Mouse (Mus musculus): Measurements from ENCODE around the gene Stx4a. TPM values are rescaled to one million over a fixed set of nuclear protein-coding genes. Genes with fewer than 3 reads are reported as not detected.
"Not testable (repeated sequence)": the region's sequence is repeated elsewhere in the genome, so short reads cannot be mapped to it uniquely, and the experiment has no call there.

Stx4a gene
- polyA plus RNA-seq (2015; fragmentation: Nextera tagmentation; extraction: Ambion mirVana): 18.3 and 19.7 TPM in 2 replicates

DNA sequence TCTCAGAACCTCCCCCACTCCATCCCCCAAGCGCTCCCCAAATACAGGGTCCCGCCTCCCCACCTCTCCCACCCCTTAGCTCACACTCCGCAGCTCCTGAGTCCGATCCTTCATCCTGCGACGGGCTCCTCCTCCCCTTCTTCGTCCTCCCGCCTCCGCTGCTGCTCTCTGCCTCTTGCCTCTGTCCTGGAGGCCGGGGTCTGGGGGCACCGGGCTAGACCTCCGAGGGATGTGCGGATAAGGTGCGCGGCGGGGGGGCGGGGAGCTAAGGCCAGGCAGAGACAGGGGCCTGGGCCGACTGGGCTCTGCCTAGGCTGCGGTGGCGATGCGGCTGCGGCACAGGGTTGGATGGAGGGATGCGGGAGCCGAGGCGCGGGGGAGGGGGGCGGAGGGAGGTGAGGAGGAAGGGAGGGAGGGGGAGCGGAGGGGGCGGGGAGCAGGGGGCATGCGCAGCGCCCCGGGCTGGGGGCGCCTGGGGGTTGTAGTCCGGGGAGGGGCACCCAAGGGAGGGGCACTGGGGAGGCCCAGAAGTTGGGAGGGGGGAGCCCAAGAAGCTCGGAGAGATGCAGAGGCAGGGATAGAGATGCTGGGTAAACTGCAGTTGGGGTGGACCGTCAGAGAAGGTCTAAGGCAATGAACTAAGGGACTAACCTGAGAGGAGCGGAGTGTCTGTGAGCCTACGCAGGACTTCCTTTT, at the start of gene Stx4a, which contains the start of gene Stx1b:
Gene Stx4a (plus strand): TSS at position 119 of the 696 bp plus-strand sequence.
Gene Stx1b (minus strand): TSS at position 374 of the 696 bp plus-strand sequence.
- H3K4me3 ChIP-seq (ENCODE audit: low read depth, low read length): peak within 1 kb of the TSS; percentile 85
- H3K27ac ChIP-seq (ENCODE audit: low read length): peak within 1 kb of the TSS; percentile 91
- H3K9ac ChIP-seq (ENCODE audit: low read depth, low read length): peak within 1 kb of the TSS; percentile 98
- peak; percentile 91 for ATAC-seq
- peaks cover 26% of the 10 kb centered on the region for H3K4me1 ChIP-seq (ENCODE audit: control insufficient read depth, insufficient read depth, low read length)
- peak within 1 kb of the TSS; percentile 89 for H3K4me2 ChIP-seq (ENCODE audit: low read length)
- H3K9me3 ChIP-seq (replicated peaks; ENCODE audit: control insufficient read depth, low read length, poor library complexity, severe bottlenecking): no peaks in the 10 kb centered on the region
- WGBS: 3% methylated on average over 32 of the region's 38 CpGs
- H3K27me3 ChIP-seq (ENCODE audit: control insufficient read depth, insufficient read depth, low read depth, low read length): no peaks in the 10 kb centered on the region
- no peaks in the 10 kb centered on the region for H3K36me3 ChIP-seq (ENCODE audit: control insufficient read depth, insufficient read depth, low read length)

DNA sequence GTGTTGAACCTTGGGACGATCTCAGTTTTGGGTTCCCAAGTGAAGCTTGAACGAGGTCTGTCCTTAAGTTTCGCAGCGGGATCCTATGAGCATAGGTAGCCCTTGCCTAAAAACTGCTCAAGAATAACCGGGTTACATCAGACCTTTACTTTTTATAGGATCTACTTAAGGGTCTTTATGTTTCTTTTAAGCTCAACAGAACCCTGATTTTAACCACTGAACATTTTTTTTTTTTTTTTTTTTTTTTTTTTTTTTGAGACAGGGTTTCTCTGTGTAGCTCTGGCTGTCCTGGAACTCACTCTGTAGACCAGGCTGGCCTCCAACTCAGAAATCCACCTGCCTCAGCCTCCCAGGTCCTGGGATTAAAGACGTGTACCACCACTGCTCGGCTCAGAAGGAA, 48.3 kb upstream of the Stx4a start:
- not testable (repeated sequence) for H3K9me3 ChIP-seq (replicated peaks; ENCODE audit: control insufficient read depth, low read length, poor library complexity, severe bottlenecking); H3K36me3 ChIP-seq (ENCODE audit: control insufficient read depth, insufficient read depth, low read length); H3K27me3 ChIP-seq (ENCODE audit: control insufficient read depth, insufficient read depth, low read depth, low read length); ATAC-seq; H3K4me1 ChIP-seq (ENCODE audit: control insufficient read depth, insufficient read depth, low read length)
- 73% methylated on average over 7 of the region's 7 CpGs for WGBS
- peak overlapping the region; percentile 91 for H3K9ac ChIP-seq (ENCODE audit: low read depth, low read length)
- peak overlapping the region; percentile 98 for H3K27ac ChIP-seq (ENCODE audit: low read length)
- H3K4me3 ChIP-seq (ENCODE audit: low read depth, low read length): peak overlapping the region; percentile 86
- peak overlapping the region; percentile 63 for H3K4me2 ChIP-seq (ENCODE audit: low read length)

DNA sequence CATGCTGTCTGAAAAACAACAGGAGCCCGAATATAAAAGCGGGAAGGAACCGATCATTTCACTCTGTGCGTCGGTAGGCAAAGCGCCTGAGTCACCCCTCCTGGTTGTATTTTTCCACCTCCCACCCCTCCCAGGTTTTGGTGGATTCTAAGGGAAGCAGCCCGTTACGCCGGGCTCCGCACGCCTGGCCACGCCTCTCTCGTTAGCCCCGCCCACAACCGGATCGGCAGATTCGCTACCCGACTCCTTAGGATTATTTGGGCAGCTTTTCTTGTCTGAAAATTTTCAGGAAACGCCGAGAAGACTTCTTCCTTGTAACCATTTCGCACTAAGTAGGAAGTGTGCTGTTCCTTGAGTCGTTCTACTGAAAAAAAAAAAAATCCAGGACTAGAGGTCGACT, 47.7 kb upstream of the Stx4a start, which contains the start of gene Setd1a:
Gene Setd1a (plus strand): TSS at position 245 of the 400 bp plus-strand sequence.
- Histone ChIP-seq H3K9ac (ENCODE audit: low read depth, low read length) (peak within 1 kb of the TSS; percentile 91), H3K4me2 (ENCODE audit: low read length) (peak within 1 kb of the TSS; percentile 92), H3K36me3 (ENCODE audit: control insufficient read depth, insufficient read depth, low read length) (peaks cover 8% of the 10 kb centered on the region), H3K27ac (ENCODE audit: low read length) (peak within 1 kb of the TSS; percentile 98), H3K9me3 (replicated peaks; ENCODE audit: control insufficient read depth, low read length, poor library complexity, severe bottlenecking) (no peaks in the 10 kb centered on the region), H3K4me3 (ENCODE audit: low read depth, low read length) (peak within 1 kb of the TSS; percentile 86), H3K27me3 (ENCODE audit: control insufficient read depth, insufficient read depth, low read depth, low read length) (no peaks in the 10 kb centered on the region), H3K4me1 (ENCODE audit: control insufficient read depth, insufficient read depth, low read length) (peaks cover 10% of the 10 kb centered on the region)
- 0% methylated on average over 23 of the region's 23 CpGs for WGBS
- ATAC-seq: peak; percentile 67

DNA sequence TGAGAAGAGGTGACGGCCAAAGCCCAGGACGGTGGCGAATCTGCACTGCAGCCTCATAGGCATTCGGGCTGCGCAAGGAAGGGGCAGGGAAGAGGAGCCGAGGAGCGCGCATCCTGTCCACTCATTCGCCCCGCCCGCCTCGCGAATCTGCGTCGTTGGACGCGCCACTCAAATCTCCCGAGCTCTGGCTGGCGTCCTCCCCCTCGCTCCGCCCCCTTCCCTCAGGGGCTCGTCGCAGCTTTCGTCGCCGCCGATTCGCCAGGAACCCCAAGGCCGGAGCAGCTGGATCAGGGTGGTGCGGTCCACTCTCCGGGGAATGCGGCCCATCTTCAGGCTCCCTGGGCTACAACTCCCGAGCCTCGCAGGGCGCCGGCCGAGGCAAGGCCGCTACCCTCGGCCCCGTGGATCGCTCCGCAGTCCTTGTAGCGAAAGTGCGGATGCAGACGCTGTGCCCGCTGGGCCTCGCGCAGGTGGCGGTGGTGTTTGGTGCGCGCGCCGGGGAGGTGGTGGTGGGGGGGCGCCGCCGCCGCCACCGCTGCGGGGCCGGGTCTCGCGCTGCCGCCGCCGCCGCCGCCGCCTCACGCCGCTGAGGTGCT, 47.1 kb upstream of the Stx4a start:
- peak overlapping the region; percentile 91 for H3K9ac ChIP-seq (ENCODE audit: low read depth, low read length)
- peak overlapping the region; percentile 98 for H3K27ac ChIP-seq (ENCODE audit: low read length)
- under 1% methylated on average over 56 of the region's 70 CpGs for WGBS
- H3K4me3 ChIP-seq (ENCODE audit: low read depth, low read length): peak overlapping the region; percentile 86
- H3K36me3 ChIP-seq (ENCODE audit: control insufficient read depth, insufficient read depth, low read length): peaks cover 12% of the 10 kb centered on the region
- no peaks in the 10 kb centered on the region for H3K27me3 ChIP-seq (ENCODE audit: control insufficient read depth, insufficient read depth, low read depth, low read length)
- no peaks in the 10 kb centered on the region for H3K9me3 ChIP-seq (replicated peaks; ENCODE audit: control insufficient read depth, low read length, poor library complexity, severe bottlenecking)
- peaks cover 10% of the 10 kb centered on the region for H3K4me1 ChIP-seq (ENCODE audit: control insufficient read depth, insufficient read depth, low read length)
- peak overlapping the region; percentile 63 for H3K4me2 ChIP-seq (ENCODE audit: low read length)
- peak; percentile 93 for ATAC-seq

DNA sequence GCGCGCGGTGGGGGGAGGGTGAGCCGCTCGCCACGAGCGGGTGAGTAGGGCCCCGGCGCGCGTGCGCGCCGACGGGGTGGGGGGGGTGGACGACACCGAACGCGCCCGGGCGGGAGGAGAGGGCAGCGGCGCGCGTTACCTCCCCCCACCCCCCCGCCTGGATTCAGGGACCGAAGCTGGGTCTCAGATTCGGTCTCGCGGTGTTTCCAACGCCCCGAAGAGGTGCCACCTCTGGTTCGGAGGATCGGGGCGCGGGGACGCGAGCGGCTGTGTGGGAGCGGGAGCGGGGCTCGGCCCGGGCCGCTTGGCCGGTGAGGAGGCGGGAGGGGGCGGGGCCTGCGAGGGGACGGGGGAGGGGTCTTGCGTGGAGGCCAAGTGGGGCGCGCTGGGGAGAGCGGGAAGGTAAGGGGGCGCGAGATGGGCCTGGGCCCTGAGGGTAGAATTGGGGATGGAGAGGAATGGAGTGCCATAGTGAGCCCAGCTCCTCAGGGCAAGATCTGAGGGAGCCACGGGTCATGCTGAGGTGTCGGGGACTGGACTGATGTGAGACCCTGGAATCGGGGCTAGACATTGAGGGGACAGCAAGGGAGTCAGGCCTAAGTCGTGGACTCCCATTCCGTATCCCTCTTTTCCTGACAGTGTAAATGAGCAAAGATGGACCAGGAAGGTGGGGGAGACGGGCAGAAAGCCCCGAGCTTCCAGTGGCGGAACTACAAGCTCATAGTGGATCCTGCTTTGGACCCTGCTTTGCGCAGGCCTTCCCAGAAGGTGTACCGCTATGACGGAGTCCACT, 46.4 kb upstream of the Stx4a start:
- ATAC-seq: peak; percentile 33; the same call in 1 of the 2 replicates
- peak overlapping the region; percentile 91 for H3K9ac ChIP-seq (ENCODE audit: low read depth, low read length)
- H3K4me1 ChIP-seq (ENCODE audit: control insufficient read depth, insufficient read depth, low read length): peaks cover 10% of the 10 kb centered on the region
- H3K4me3 ChIP-seq (ENCODE audit: low read depth, low read length): peak overlapping the region; percentile 86
- H3K27ac ChIP-seq (ENCODE audit: low read length): peak overlapping the region; percentile 98
- peak overlapping the region; percentile 92 for H3K4me2 ChIP-seq (ENCODE audit: low read length)
- H3K27me3 ChIP-seq (ENCODE audit: control insufficient read depth, insufficient read depth, low read depth, low read length): no peaks in the 10 kb centered on the region
- peaks cover 18% of the 10 kb centered on the region for H3K36me3 ChIP-seq (ENCODE audit: control insufficient read depth, insufficient read depth, low read length)
- no peaks in the 10 kb centered on the region for H3K9me3 ChIP-seq (replicated peaks; ENCODE audit: control insufficient read depth, low read length, poor library complexity, severe bottlenecking)
- 4% methylated on average over 35 of the region's 66 CpGs for WGBS

DNA sequence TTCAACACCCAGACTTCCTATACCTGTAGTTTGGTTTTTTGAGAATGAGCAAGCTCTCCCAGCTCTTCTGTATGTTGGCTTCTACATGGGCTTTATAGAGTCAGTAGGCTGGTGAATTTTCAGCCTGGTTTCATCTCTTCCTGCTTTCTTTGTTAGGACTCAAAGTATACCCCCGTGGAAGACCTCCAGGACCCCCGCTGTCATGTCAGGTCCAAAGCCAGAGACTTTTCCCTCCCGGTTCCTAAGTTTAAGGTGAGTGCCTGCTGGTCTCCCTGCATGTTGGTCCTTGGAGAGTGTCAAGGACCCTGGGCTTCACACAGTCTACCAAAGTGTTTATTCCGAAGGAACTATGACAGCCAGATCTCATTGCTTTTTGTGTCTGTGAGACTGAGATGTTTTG, 45.7 kb upstream of the Stx4a start:
- H3K27me3 ChIP-seq (ENCODE audit: control insufficient read depth, insufficient read depth, low read depth, low read length): no peaks in the 10 kb centered on the region
- peak overlapping the region; percentile 91 for H3K9ac ChIP-seq (ENCODE audit: low read depth, low read length)
- H3K27ac ChIP-seq (ENCODE audit: low read length): no peak overlapping the region
- H3K4me2 ChIP-seq (ENCODE audit: low read length): peak overlapping the region; percentile 92
- WGBS: 83% methylated on average over 4 of the region's 4 CpGs
- H3K9me3 ChIP-seq (replicated peaks; ENCODE audit: control insufficient read depth, low read length, poor library complexity, severe bottlenecking): no peaks in the 10 kb centered on the region
- peaks cover 20% of the 10 kb centered on the region for H3K36me3 ChIP-seq (ENCODE audit: control insufficient read depth, insufficient read depth, low read length)
- ATAC-seq: no peak
- peaks cover 10% of the 10 kb centered on the region for H3K4me1 ChIP-seq (ENCODE audit: control insufficient read depth, insufficient read depth, low read length)
- peak overlapping the region; percentile 86 for H3K4me3 ChIP-seq (ENCODE audit: low read depth, low read length)

DNA sequence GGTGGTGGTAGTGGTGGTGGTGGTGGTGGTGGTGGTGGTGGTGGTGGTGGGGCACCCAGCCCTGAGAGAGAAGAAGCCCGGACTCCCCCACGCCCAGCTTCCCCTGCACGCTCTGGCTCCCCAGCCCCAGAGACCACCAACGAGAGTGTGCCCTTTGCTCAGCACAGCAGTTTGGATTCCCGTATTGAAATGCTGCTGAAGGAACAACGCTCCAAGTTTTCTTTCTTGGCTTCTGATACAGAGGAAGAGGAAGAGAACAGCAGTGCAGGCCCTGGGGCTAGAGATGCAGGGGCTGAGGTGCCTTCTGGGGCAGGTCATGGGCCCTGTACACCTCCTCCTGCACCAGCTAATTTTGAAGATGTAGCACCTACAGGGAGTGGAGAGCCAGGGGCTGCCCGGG, 38.8 kb upstream of the Stx4a start, which contains the start of gene Gm49388:
Gene Gm49388 (plus strand): TSS at position 301 of the 400 bp plus-strand sequence.
- Histone ChIP-seq H3K4me1 (ENCODE audit: control insufficient read depth, insufficient read depth, low read length) (no peaks in the 10 kb centered on the region), H3K36me3 (ENCODE audit: control insufficient read depth, insufficient read depth, low read length) (peaks cover 67% of the 10 kb centered on the region), H3K27ac (ENCODE audit: low read length) (no peak within 1 kb of the TSS)

DNA sequence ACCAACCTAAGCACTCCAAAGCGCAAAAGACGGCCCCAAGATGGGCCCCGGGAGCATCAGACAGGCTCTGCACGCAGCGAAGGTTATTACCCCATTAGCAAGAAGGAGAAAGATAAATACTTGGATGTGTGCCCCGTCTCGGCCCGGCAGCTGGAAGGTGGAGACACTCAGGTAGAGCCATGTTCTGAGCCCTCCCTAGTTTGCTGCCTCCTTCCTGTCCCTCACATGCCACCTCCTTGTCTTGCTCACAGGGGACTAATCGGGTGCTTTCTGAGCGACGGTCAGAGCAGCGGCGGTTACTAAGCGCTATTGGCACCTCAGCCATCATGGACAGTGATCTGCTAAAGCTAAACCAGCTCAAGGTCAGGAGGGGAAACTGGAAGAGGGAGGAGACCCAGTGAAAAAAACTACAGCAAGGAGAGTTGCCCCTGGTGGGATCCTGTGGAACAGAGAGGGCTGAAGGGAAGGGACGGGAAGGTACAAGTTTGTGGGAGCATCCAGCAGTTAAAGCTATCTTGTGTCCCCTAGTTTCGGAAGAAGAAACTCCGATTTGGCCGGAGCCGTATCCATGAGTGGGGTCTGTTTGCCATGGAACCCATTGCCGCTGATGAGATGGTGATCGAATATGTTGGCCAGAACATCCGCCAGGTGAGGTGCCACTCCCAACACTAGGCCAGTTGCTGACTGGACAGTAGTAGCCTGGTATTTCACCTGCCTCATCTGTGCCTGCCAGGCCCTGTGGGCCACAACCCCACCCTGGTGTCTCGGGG, 26.8 kb upstream of the Stx4a start:
- H3K27me3 ChIP-seq (ENCODE audit: control insufficient read depth, insufficient read depth, low read depth, low read length): no peaks in the 10 kb centered on the region
- H3K4me3 ChIP-seq (ENCODE audit: low read depth, low read length): no peak overlapping the region
- no peaks in the 10 kb centered on the region for H3K9me3 ChIP-seq (replicated peaks; ENCODE audit: control insufficient read depth, low read length, poor library complexity, severe bottlenecking)
- WGBS: 96% methylated on average over 23 of the region's 23 CpGs
- no peak overlapping the region for H3K9ac ChIP-seq (ENCODE audit: low read depth, low read length)
- peaks cover 53% of the 10 kb centered on the region for H3K36me3 ChIP-seq (ENCODE audit: control insufficient read depth, insufficient read depth, low read length)
- H3K4me1 ChIP-seq (ENCODE audit: control insufficient read depth, insufficient read depth, low read length): no peaks in the 10 kb centered on the region; the same call in 1 of the 2 replicates
- H3K27ac ChIP-seq (ENCODE audit: low read length): no peak overlapping the region
- H3K4me2 ChIP-seq (ENCODE audit: low read length): no peak overlapping the region
- no peak for ATAC-seq

More for the DNA sequence above, 38.8 kb upstream of the Stx4a start, which contains the start of gene Gm49388:
- Histone ChIP-seq H3K9ac (ENCODE audit: low read depth, low read length) (no peak within 1 kb of the TSS), H3K4me2 (ENCODE audit: low read length) (no peak within 1 kb of the TSS), H3K27me3 (ENCODE audit: control insufficient read depth, insufficient read depth, low read depth, low read length) (no peaks in the 10 kb centered on the region), H3K9me3 (replicated peaks; ENCODE audit: control insufficient read depth, low read length, poor library complexity, severe bottlenecking) (no peaks in the 10 kb centered on the region), H3K4me3 (ENCODE audit: low read depth, low read length) (no peak within 1 kb of the TSS)
- ATAC-seq: no peak
- 96% methylated on average over 7 of the region's 7 CpGs for WGBS

Measured in midbrain, embryonic 16.5 days (tissue).